Mouse (Mus musculus) retina, adult 2 months (tissue): ENCODE data around the gene Snapc4.

ENCODE experiments used
- DNase-seq: peaks from one replicate; pipeline ENCODE4 v3.0.0-alpha.2; 2012; ENCODE audit warnings: low read depth, low spot score

Gene Snapc4

GRCm38 (mm10) chr2:26314281-26315071, 66.0 kb downstream of the Snapc4 start:
- DNase-seq = no peak

- DNase-seq = no peak
Observed at GRCm38 (mm10) chr2:26313394-26313793, 67.1 kb downstream of the Snapc4 start.

- no peak for DNase-seq
Observed at GRCm38 (mm10) chr2:26312812-26313211, 67.6 kb downstream of the Snapc4 start.
